Mouse (Mus musculus): ENCODE data around the gene Khsrp. TPM values are rescaled to one million over a fixed set of nuclear protein-coding genes. Genes with fewer than 3 reads are reported as not detected.

Khsrp gene
- polyA plus RNA-seq, 1 experiment from 2014 or later: 14.4 TPM

GRCm38 (mm10) chr17:57011236-57012141 lies 19.8 kb downstream of the Khsrp start, which contains the start of the genes Gtf2f1 and Gm17949:
Gtf2f1 (minus strand) TSS chr17:57011288.
Gm17949 (plus strand) TSS chr17:57011469.
- peak within 1 kb of the TSS; percentile 84 for H3K9ac ChIP-seq (ENCODE audit: low read depth, low read length)
- H3K4me3 ChIP-seq (ENCODE audit: low read length): peak within 1 kb of the TSS; percentile 81
- ATAC-seq: peak; percentile 93
- H3K4me1 ChIP-seq (ENCODE audit: control insufficient read depth, insufficient read depth, low read depth, low read length): peaks cover 18% of the 10 kb centered on the region
- H3K9me3 ChIP-seq (ENCODE audit: control insufficient read depth, low read length): no peaks in the 10 kb centered on the region
- peak within 1 kb of the TSS; percentile 97 for H3K27ac ChIP-seq (ENCODE audit: low read depth, low read length)
- H3K36me3 ChIP-seq (ENCODE audit: control insufficient read depth, insufficient read depth, low read length): peaks cover 18% of the 10 kb centered on the region
- no peaks in the 10 kb centered on the region for H3K27me3 ChIP-seq (replicated peaks; ENCODE audit: control insufficient read depth, insufficient read depth, low read length)
- H3K4me2 ChIP-seq (ENCODE audit: low read length): peak within 1 kb of the TSS; percentile 92
- under 1% methylated on average over 51 of the region's 51 CpGs for WGBS

- H3K27me3 ChIP-seq (replicated peaks; ENCODE audit: control insufficient read depth, insufficient read depth, low read length): no peaks in the 10 kb centered on the region
- under 1% methylated on average over 19 of the region's 19 CpGs for WGBS
- no peaks in the 10 kb centered on the region for H3K9me3 ChIP-seq (ENCODE audit: control insufficient read depth, low read length)
- H3K4me1 ChIP-seq (ENCODE audit: control insufficient read depth, insufficient read depth, low read depth, low read length): peaks cover 18% of the 10 kb centered on the region
- H3K9ac ChIP-seq (ENCODE audit: low read depth, low read length): peak overlapping the region; percentile 71
- H3K4me2 ChIP-seq (ENCODE audit: low read length): peak overlapping the region; percentile 92
- peaks cover 22% of the 10 kb centered on the region for H3K36me3 ChIP-seq (ENCODE audit: control insufficient read depth, insufficient read depth, low read length)
- peak overlapping the region; percentile 81 for H3K4me3 ChIP-seq (ENCODE audit: low read length)
- peak overlapping the region; percentile 78 for H3K27ac ChIP-seq (ENCODE audit: low read depth, low read length)
- ATAC-seq: peak; percentile 58
Observed at GRCm38 (mm10) chr17:57010911-57011235, 20.4 kb downstream of the Khsrp start.

DNA sequence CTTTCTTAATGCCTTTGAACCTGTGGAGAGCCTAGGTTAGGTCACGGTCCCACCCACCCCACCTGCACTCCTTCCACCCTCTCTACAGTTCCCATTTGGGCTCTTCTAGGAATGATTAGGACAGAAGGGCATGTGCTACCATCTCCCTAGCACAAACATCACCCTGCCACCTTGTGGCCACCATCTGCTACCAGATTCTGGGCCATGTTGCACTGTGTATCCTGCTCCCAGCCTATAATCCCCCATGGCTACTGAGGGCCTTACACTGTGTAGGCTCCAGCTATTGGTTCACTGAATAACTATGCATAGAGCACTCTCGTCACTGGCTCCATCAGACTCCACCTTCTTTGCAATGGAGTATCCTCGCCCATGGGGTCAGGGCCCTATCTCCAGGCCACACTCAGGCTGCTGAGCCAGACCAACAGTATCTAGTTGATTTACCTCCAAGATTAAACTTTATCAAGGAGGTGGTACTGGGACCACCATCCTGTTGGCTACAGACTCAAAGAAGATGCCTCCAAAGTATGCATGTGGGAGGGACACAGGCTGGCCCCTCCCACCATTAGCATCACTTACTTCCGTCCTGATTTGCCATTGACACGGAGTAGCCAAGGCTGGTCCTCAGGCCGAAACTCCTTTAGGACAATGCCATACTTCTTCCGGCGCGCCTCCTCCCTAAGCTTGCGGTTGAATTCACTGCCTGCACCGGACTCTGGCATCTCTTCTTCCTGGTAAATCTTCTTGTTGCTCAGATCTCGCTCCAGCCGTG lies 24.0 kb downstream of the Khsrp start:
- ATAC-seq: no peak
- Histone ChIP-seq H3K27me3 (replicated peaks; ENCODE audit: control insufficient read depth, insufficient read depth, low read length) (no peaks in the 10 kb centered on the region), H3K36me3 (ENCODE audit: control insufficient read depth, insufficient read depth, low read length) (peaks cover 39% of the 10 kb centered on the region), H3K4me1 (ENCODE audit: control insufficient read depth, insufficient read depth, low read depth, low read length) (peaks cover 15% of the 10 kb centered on the region), H3K4me3 (ENCODE audit: low read length) (no peak overlapping the region), H3K27ac (ENCODE audit: low read depth, low read length) (no peak overlapping the region), H3K9me3 (ENCODE audit: control insufficient read depth, low read length) (no peaks in the 10 kb centered on the region), H3K9ac (ENCODE audit: low read depth, low read length) (no peak overlapping the region), H3K4me2 (ENCODE audit: low read length) (no peak overlapping the region)
- WGBS: 91% methylated on average over 13 of the region's 13 CpGs

- Histone ChIP-seq H3K9ac (ENCODE audit: low read depth, low read length) (no peak overlapping the region), H3K9me3 (ENCODE audit: control insufficient read depth, low read length) (no peaks in the 10 kb centered on the region), H3K27ac (ENCODE audit: low read depth, low read length) (no peak overlapping the region), H3K4me2 (ENCODE audit: low read length) (no peak overlapping the region), H3K4me3 (ENCODE audit: low read length) (no peak overlapping the region), H3K27me3 (replicated peaks; ENCODE audit: control insufficient read depth, insufficient read depth, low read length) (no peaks in the 10 kb centered on the region), H3K36me3 (ENCODE audit: control insufficient read depth, insufficient read depth, low read length) (peaks cover 52% of the 10 kb centered on the region), H3K4me1 (ENCODE audit: control insufficient read depth, insufficient read depth, low read depth, low read length) (no peaks in the 10 kb centered on the region)
- ATAC-seq: no peak
- WGBS: 94% methylated on average over 7 of the region's 7 CpGs
Observed at GRCm38 (mm10) chr17:57003994-57004393, 27.3 kb downstream of the Khsrp start.

- 72% methylated on average over 8 of the region's 8 CpGs for WGBS
- H3K36me3 ChIP-seq (ENCODE audit: control insufficient read depth, insufficient read depth, low read length): peaks cover 34% of the 10 kb centered on the region
- H3K4me2 ChIP-seq (ENCODE audit: low read length): no peak overlapping the region
- H3K27ac ChIP-seq (ENCODE audit: low read depth, low read length): no peak overlapping the region
- H3K4me1 ChIP-seq (ENCODE audit: control insufficient read depth, insufficient read depth, low read depth, low read length): peaks cover 11% of the 10 kb centered on the region
- no peaks in the 10 kb centered on the region for H3K27me3 ChIP-seq (replicated peaks; ENCODE audit: control insufficient read depth, insufficient read depth, low read length)
- ATAC-seq: no peak
- H3K9ac ChIP-seq (ENCODE audit: low read depth, low read length): no peak overlapping the region
- no peaks in the 10 kb centered on the region for H3K9me3 ChIP-seq (ENCODE audit: control insufficient read depth, low read length)
- H3K4me3 ChIP-seq (ENCODE audit: low read length): no peak overlapping the region
Observed at GRCm38 (mm10) chr17:57001228-57001627, 30.1 kb downstream of the Khsrp start.

- H3K27ac ChIP-seq (ENCODE audit: low read depth, low read length): no peak within 1 kb of the TSS
- WGBS: 85% methylated on average over 9 of the region's 9 CpGs
- ATAC-seq: no peak
- no peak within 1 kb of the TSS for H3K4me2 ChIP-seq (ENCODE audit: low read length)
- no peaks in the 10 kb centered on the region for H3K9me3 ChIP-seq (ENCODE audit: control insufficient read depth, low read length)
- no peak within 1 kb of the TSS for H3K4me3 ChIP-seq (ENCODE audit: low read length)
- H3K27me3 ChIP-seq (replicated peaks; ENCODE audit: control insufficient read depth, insufficient read depth, low read length): no peaks in the 10 kb centered on the region
- H3K9ac ChIP-seq (ENCODE audit: low read depth, low read length): no peak within 1 kb of the TSS
- H3K4me1 ChIP-seq (ENCODE audit: control insufficient read depth, insufficient read depth, low read depth, low read length): peaks cover 11% of the 10 kb centered on the region
- H3K36me3 ChIP-seq (ENCODE audit: control insufficient read depth, insufficient read depth, low read length): peaks cover 43% of the 10 kb centered on the region
Observed at GRCm38 (mm10) chr17:56999968-57000609, 31.2 kb downstream of the Khsrp start, which contains the start of gene Pspn. Pspn (minus strand) TSS chr17:57000018.

DNA sequence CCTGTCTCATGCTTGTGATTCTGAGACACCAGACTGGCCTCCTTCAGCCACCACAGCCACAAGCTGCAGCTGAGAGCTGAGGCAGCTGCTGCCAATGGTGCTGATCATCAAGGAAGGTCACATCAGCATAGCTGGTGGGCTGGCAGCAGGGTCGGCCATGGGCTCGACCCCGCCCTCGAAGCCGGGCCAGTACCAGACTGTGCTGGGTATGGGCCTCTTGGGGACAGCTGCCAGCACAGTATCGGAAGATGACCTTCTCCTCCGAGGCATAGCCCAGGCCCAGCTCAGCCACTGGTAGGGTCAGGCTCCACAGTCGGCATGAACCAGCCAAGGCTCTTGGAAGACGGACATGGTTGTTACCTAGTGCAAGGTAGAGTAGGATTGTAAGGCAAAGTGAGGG lies 31.9 kb downstream of the Khsrp start:
- Histone ChIP-seq H3K27me3 (replicated peaks; ENCODE audit: control insufficient read depth, insufficient read depth, low read length) (no peaks in the 10 kb centered on the region), H3K9me3 (ENCODE audit: control insufficient read depth, low read length) (no peaks in the 10 kb centered on the region), H3K27ac (ENCODE audit: low read depth, low read length) (no peak overlapping the region), H3K4me3 (ENCODE audit: low read length) (no peak overlapping the region), H3K4me1 (ENCODE audit: control insufficient read depth, insufficient read depth, low read depth, low read length) (peaks cover 11% of the 10 kb centered on the region), H3K36me3 (ENCODE audit: control insufficient read depth, insufficient read depth, low read length) (peaks cover 44% of the 10 kb centered on the region), H3K9ac (ENCODE audit: low read depth, low read length) (no peak overlapping the region), H3K4me2 (ENCODE audit: low read length) (no peak overlapping the region)
- ATAC-seq: no peak
- 89% methylated on average over 9 of the region's 9 CpGs for WGBS

- H3K27ac ChIP-seq (ENCODE audit: low read depth, low read length): peak within 1 kb of the TSS; percentile 90
- ATAC-seq: peak; percentile 98
- H3K4me1 ChIP-seq (ENCODE audit: control insufficient read depth, insufficient read depth, low read depth, low read length): peaks cover 11% of the 10 kb centered on the region
- WGBS: under 1% methylated on average over 38 of the region's 38 CpGs
- no peaks in the 10 kb centered on the region for H3K27me3 ChIP-seq (replicated peaks; ENCODE audit: control insufficient read depth, insufficient read depth, low read length)
- H3K4me3 ChIP-seq (ENCODE audit: low read length): peak within 1 kb of the TSS; percentile 84
- peaks cover 47% of the 10 kb centered on the region for H3K36me3 ChIP-seq (ENCODE audit: control insufficient read depth, insufficient read depth, low read length)
- no peaks in the 10 kb centered on the region for H3K9me3 ChIP-seq (ENCODE audit: control insufficient read depth, low read length)
- H3K9ac ChIP-seq (ENCODE audit: low read depth, low read length): peak within 1 kb of the TSS; percentile 86
- peak within 1 kb of the TSS; percentile 81 for H3K4me2 ChIP-seq (ENCODE audit: low read length)
Observed at GRCm38 (mm10) chr17:56997029-56997667, 34.2 kb downstream of the Khsrp start, which contains the start of gene Alkbh7. Alkbh7 (plus strand) TSS chr17:56997339.

Data from hindbrain, embryonic 16.5 days (tissue).